Mouse (Mus musculus): Measurements from ENCODE around the gene Hoxa9. TPM values are rescaled to one million over a fixed set of nuclear protein-coding genes. Genes with fewer than 3 reads are reported as not detected.

Hoxa9 gene
- total and polyA plus RNA-seq, 3 experiments: 0.04 TPM; not detected in 2

DNA sequence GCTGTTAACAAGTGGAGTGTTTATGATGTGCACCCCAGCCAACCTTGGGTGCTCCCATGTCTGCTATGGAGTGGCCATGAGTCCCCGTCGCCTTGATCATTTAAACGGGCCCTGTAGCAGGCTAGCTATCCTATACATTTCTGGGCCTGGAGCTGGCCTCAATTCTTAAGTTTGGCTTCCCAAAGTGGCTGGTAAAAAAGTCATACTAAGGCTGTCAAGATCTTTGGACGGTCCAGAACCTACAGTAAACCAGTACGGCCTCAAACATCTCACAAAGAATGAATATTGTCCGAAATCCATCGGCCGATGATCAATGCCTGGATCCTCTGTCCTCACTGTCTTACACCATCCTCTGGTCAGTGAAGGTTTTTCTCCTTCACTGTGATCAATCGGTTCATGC is 4.4 kb upstream of the Hoxa9 start:
- Histone ChIP-seq H3K4me3 (no peak overlapping the region), H3K4me1 (ENCODE audit: control insufficient read depth, insufficient read depth, low read length) (no peaks in the 10 kb centered on the region; the same call in 1 of the 2 replicates), H3K79me2 (replicated peaks; ENCODE audit: control insufficient read depth, insufficient read depth, low read length) (no peaks in the 10 kb centered on the region), H3K27me3 (ENCODE audit: control insufficient read depth, insufficient read depth, low read length) (peaks cover 49% of the 10 kb centered on the region), H3K9ac (ENCODE audit: low read depth, low read length) (no peak overlapping the region), H3K27ac (no peak overlapping the region), H3K36me3 (ENCODE audit: control insufficient read depth, insufficient read depth, low read length) (no peaks in the 10 kb centered on the region)
- TF ChIP-seq CTCF (IDR thresholded peaks at IDR 0.05): no peak
- no peak for TF ChIP-seq EP300 (IDR thresholded peaks at IDR 0.05; ENCODE audit: insufficient read depth, low read depth, low read length)
- no peak for TF ChIP-seq POLR2A (IDR thresholded peaks at IDR 0.05; ENCODE audit: insufficient read depth, low read depth, low read length)
- DNase-seq: peak; percentile 1 to 9
- intact Hi-C loops (cut with DNase I): no loop called here
- 37% methylated on average over 9 of the region's 9 CpGs for WGBS

DNA sequence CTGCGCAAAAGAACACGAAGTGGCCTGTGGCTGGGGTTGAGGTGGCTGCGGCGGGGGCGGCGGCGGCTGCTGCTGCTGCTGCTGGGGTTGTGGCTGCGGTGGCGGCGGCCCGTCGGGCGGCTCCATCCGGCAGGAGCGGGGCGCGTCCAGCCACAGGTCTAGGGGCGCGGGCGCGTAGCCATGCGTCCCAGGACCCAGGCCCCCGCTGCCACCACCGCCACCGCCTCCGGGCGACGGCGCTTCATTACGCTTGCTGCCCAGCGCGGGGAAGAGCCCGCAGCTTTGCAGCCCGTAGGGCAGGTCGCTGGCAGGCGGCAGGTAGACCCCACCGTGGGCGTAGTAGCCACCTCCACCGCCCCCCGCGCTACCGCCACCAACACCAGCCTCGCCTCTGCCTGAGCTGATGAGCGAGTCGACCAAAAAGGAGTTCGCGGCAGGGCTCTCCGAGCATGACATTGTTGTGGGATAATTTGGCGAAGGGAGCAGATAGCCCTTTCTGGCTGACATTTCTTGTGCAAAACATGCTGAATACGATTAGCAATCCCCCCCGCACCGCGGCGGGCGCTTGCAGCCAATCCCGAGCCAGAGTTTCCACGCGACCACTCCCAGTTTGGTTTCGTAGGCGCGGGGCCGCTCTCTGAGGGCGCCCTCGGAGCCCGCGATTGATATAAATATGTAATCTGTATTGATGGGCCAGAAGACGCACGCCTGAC is 3.7 kb upstream of the Hoxa9 start:
- WGBS: 3% methylated on average over 67 of the region's 68 CpGs
- H3K4me1 ChIP-seq (ENCODE audit: control insufficient read depth, insufficient read depth, low read length): no peaks in the 10 kb centered on the region; the same call in 1 of the 2 replicates
- no peaks in the 10 kb centered on the region for H3K79me2 ChIP-seq (replicated peaks; ENCODE audit: control insufficient read depth, insufficient read depth, low read length)
- intact Hi-C loops (cut with DNase I): no loop called here
- peaks cover 53% of the 10 kb centered on the region for H3K27me3 ChIP-seq (ENCODE audit: control insufficient read depth, insufficient read depth, low read length)
- no peak overlapping the region for H3K4me3 ChIP-seq
- H3K27ac ChIP-seq: no peak overlapping the region
- H3K9ac ChIP-seq (ENCODE audit: low read depth, low read length): no peak overlapping the region
- no peak for TF ChIP-seq CTCF (IDR thresholded peaks at IDR 0.05)
- no peak for TF ChIP-seq EP300 (IDR thresholded peaks at IDR 0.05; ENCODE audit: insufficient read depth, low read depth, low read length)
- no peak for TF ChIP-seq POLR2A (IDR thresholded peaks at IDR 0.05; ENCODE audit: insufficient read depth, low read depth, low read length)
- peak in 1 of 2 experiments; percentile 20 for DNase-seq
- no peaks in the 10 kb centered on the region for H3K36me3 ChIP-seq (ENCODE audit: control insufficient read depth, insufficient read depth, low read length)

DNA sequence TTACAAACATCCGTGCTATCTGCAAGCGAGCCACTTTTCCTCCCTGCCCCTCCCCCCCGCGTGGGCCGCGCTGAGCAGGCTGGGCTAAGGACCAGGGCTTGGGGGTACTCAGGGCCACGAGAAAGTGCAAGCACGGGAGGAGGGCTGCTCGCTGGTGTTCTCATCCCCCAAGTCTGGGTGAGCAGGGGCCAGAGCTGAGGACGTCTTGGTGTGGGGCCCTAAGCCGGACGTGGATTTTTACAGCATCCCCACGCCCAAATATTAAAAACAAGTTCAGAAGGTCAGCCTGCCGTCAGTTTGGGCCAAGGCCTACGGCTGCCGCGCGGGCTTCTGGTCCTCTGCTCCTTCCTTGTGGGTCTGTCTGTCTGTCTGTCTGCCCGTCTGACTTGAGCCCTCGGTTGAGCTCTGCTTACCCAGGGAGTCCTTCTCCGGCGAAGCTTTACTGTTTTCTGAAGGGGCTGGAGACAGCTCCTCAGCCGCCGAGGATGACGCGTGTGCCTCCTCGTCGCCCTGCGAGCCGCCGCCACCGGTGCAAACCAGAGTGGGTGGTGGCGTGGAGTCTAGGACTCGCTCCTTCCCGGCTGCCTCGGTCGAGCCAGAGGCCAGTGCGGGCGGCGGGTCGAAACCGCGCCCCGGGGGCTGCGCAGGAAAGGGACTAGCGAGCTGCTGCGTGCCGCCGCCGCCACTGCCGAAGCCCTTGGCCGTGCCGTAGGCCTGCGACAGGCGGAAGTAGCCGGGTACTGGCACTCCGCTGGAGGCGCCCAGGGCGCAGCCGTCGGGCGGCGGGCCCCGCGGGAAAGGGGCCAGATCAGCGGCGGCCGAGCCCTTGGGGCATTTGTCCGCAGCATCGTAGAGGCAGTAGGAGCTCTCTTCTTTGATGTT is 2.9 kb upstream of the Hoxa9 start:
- H3K27ac ChIP-seq: no peak overlapping the region
- H3K4me1 ChIP-seq (ENCODE audit: control insufficient read depth, insufficient read depth, low read length): no peaks in the 10 kb centered on the region; the same call in 1 of the 2 replicates
- TF ChIP-seq CTCF (IDR thresholded peaks at IDR 0.05) (no peak), EP300 (IDR thresholded peaks at IDR 0.05; ENCODE audit: insufficient read depth, low read depth, low read length) (no peak), POLR2A (IDR thresholded peaks at IDR 0.05; ENCODE audit: insufficient read depth, low read depth, low read length) (no peak)
- no peaks in the 10 kb centered on the region for H3K36me3 ChIP-seq (ENCODE audit: control insufficient read depth, insufficient read depth, low read length)
- no peak overlapping the region for H3K4me3 ChIP-seq
- intact Hi-C loops (cut with DNase I): no loop called here
- peak; percentile 19 to 37 for DNase-seq
- H3K79me2 ChIP-seq (replicated peaks; ENCODE audit: control insufficient read depth, insufficient read depth, low read length): no peaks in the 10 kb centered on the region
- H3K27me3 ChIP-seq (ENCODE audit: control insufficient read depth, insufficient read depth, low read length): peaks cover 54% of the 10 kb centered on the region
- 1% methylated on average over 70 of the region's 70 CpGs for WGBS
- H3K9ac ChIP-seq (ENCODE audit: low read depth, low read length): no peak overlapping the region

DNA sequence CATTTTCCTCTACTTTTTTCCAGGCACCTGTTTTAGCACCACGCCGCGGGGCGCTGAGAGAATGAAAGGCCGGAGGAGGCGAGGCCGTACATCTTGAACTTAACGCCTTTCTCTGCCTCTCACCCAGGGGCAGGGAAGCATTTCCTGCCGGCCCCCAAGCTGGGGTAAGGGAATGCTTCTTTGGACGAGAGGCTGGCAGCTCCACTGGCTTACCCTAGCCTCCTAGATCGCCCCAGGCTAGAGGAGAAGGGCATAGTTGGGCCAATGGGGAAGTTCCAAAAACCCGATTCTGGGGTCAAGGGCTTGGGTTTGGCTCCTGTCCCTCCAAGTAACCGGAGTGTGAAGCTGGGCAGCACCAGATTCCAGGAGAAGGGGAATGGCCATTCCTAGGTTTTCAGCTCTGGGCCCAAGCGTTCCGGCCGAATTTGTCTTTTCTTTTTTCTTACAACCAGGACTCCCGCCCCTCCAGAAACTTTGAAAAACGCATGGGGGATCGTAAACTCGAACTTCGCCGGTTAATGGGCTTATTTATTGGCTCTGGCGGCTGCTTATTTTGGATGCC is 2.2 kb upstream of the Hoxa9 start:
- H3K9ac ChIP-seq (ENCODE audit: low read depth, low read length): no peak overlapping the region
- H3K27ac ChIP-seq: no peak overlapping the region
- H3K4me1 ChIP-seq (ENCODE audit: control insufficient read depth, insufficient read depth, low read length): no peaks in the 10 kb centered on the region; the same call in 1 of the 2 replicates
- peak; percentile 9 to 28 for DNase-seq
- H3K79me2 ChIP-seq (replicated peaks; ENCODE audit: control insufficient read depth, insufficient read depth, low read length): no peaks in the 10 kb centered on the region
- H3K27me3 ChIP-seq (ENCODE audit: control insufficient read depth, insufficient read depth, low read length): peaks cover 55% of the 10 kb centered on the region
- no peak overlapping the region for H3K4me3 ChIP-seq
- H3K36me3 ChIP-seq (ENCODE audit: control insufficient read depth, insufficient read depth, low read length): no peaks in the 10 kb centered on the region
- TF ChIP-seq EP300 (IDR thresholded peaks at IDR 0.05; ENCODE audit: insufficient read depth, low read depth, low read length) (no peak), POLR2A (IDR thresholded peaks at IDR 0.05; ENCODE audit: insufficient read depth, low read depth, low read length) (no peak)
- intact Hi-C loops (cut with DNase I): no loop called here
- WGBS: 6% methylated on average over 23 of the region's 23 CpGs

DNA sequence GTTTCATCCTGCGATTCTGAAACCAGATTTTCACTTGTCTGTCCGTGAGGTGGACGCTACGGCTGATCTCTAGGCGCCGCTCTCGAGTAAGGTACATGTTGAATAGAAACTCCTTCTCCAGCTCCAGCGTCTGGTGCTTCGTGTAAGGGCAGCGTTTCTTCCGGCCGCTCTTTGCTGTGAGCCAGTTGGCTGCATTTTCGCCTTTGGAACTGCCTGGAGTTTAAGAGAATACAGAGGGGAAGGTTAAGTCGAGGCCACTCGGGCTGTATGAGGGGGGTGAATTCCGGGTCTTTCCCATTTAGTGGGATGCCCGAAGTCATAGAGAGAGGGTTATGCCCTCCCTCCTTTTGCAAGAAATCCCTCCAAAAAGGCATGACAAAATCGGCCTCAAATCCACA is 1.7 kb upstream of the Hoxa9 start:
- Histone ChIP-seq H3K4me3 (no peak overlapping the region), H3K79me2 (replicated peaks; ENCODE audit: control insufficient read depth, insufficient read depth, low read length) (no peaks in the 10 kb centered on the region)
- WGBS: 2% methylated on average over 18 of the region's 18 CpGs

More for the DNA sequence above, 1.7 kb upstream of the Hoxa9 start:
- Histone ChIP-seq H3K27ac (no peak overlapping the region), H3K4me1 (ENCODE audit: control insufficient read depth, insufficient read depth, low read length) (no peaks in the 10 kb centered on the region; the same call in 1 of the 2 replicates), H3K27me3 (ENCODE audit: control insufficient read depth, insufficient read depth, low read length) (peaks cover 54% of the 10 kb centered on the region), H3K9ac (ENCODE audit: low read depth, low read length) (no peak overlapping the region), H3K36me3 (ENCODE audit: control insufficient read depth, insufficient read depth, low read length) (no peaks in the 10 kb centered on the region)
- intact Hi-C loops (cut with DNase I): no loop called here
- TF ChIP-seq EP300 (IDR thresholded peaks at IDR 0.05; ENCODE audit: insufficient read depth, low read depth, low read length) (no peak), POLR2A (IDR thresholded peaks at IDR 0.05; ENCODE audit: insufficient read depth, low read depth, low read length) (no peak), CTCF (IDR thresholded peaks at IDR 0.05) (no peak)
- peak; percentile 11 to 40 for DNase-seq

Data from heart, adult 2 months (tissue).